Mouse (Mus musculus): ENCODE data around the gene St6galnac3. TPM values are rescaled to one million over a fixed set of nuclear protein-coding genes. Genes with fewer than 3 reads are reported as not detected.

Gene St6galnac3
- total RNA-seq, 1 experiment from 2014 or later: 17.1 TPM

- ATAC-seq (replicated peaks; ENCODE audit: insufficient number of reproducible peaks, low FRiP score, low TSS enrichment, poor library complexity, severe bottlenecking): no peak
Measured at GRCm38 (mm10) chr3:153567913-153568312, 157.1 kb downstream of the St6galnac3 start.

- ATAC-seq (replicated peaks; ENCODE audit: insufficient number of reproducible peaks, low FRiP score, low TSS enrichment, poor library complexity, severe bottlenecking): no peak
Measured at GRCm38 (mm10) chr3:153567512-153567911, 157.5 kb downstream of the St6galnac3 start.

- ATAC-seq (replicated peaks; ENCODE audit: insufficient number of reproducible peaks, low FRiP score, low TSS enrichment, poor library complexity, severe bottlenecking): 0 out of 2 replicates have a peak, but pooled peaks have one; percentile 50
Measured at GRCm38 (mm10) chr3:153566100-153566499, 158.9 kb downstream of the St6galnac3 start.

GRCm38 (mm10) chr3:153560897-153561296 is 164.1 kb downstream of the St6galnac3 start:
- ATAC-seq (replicated peaks; ENCODE audit: insufficient number of reproducible peaks, low FRiP score, low TSS enrichment, poor library complexity, severe bottlenecking): no peak

- no peak for ATAC-seq (replicated peaks; ENCODE audit: insufficient number of reproducible peaks, low FRiP score, low TSS enrichment, poor library complexity, severe bottlenecking)
Measured at GRCm38 (mm10) chr3:153559586-153559985, 165.4 kb downstream of the St6galnac3 start.

- no peak for ATAC-seq (replicated peaks; ENCODE audit: insufficient number of reproducible peaks, low FRiP score, low TSS enrichment, poor library complexity, severe bottlenecking)
Measured at GRCm38 (mm10) chr3:153556621-153557020, 168.4 kb downstream of the St6galnac3 start.

GRCm38 (mm10) chr3:153553712-153554111 is 171.3 kb downstream of the St6galnac3 start:
- no peak for ATAC-seq (replicated peaks; ENCODE audit: insufficient number of reproducible peaks, low FRiP score, low TSS enrichment, poor library complexity, severe bottlenecking)

- no peak for ATAC-seq (replicated peaks; ENCODE audit: insufficient number of reproducible peaks, low FRiP score, low TSS enrichment, poor library complexity, severe bottlenecking)
Measured at GRCm38 (mm10) chr3:153553226-153553625, 171.7 kb downstream of the St6galnac3 start.

- ATAC-seq (replicated peaks; ENCODE audit: insufficient number of reproducible peaks, low FRiP score, low TSS enrichment, poor library complexity, severe bottlenecking): no peak
Measured at GRCm38 (mm10) chr3:153546936-153547683, 177.9 kb downstream of the St6galnac3 start.

- no peak for ATAC-seq (replicated peaks; ENCODE audit: insufficient number of reproducible peaks, low FRiP score, low TSS enrichment, poor library complexity, severe bottlenecking)
Measured at GRCm38 (mm10) chr3:153539851-153540250, 185.1 kb downstream of the St6galnac3 start.

- no peak for ATAC-seq (replicated peaks; ENCODE audit: insufficient number of reproducible peaks, low FRiP score, low TSS enrichment, poor library complexity, severe bottlenecking)
Measured at GRCm38 (mm10) chr3:153538396-153538795, 186.6 kb downstream of the St6galnac3 start.

GRCm38 (mm10) chr3:153537435-153537834 is 187.5 kb downstream of the St6galnac3 start:
- ATAC-seq (replicated peaks; ENCODE audit: insufficient number of reproducible peaks, low FRiP score, low TSS enrichment, poor library complexity, severe bottlenecking): no peak

GRCm38 (mm10) chr3:153536260-153536659 is 188.7 kb downstream of the St6galnac3 start:
- ATAC-seq (replicated peaks; ENCODE audit: insufficient number of reproducible peaks, low FRiP score, low TSS enrichment, poor library complexity, severe bottlenecking): no peak

GRCm38 (mm10) chr3:153529174-153529573 is 195.8 kb downstream of the St6galnac3 start:
- ATAC-seq (replicated peaks; ENCODE audit: insufficient number of reproducible peaks, low FRiP score, low TSS enrichment, poor library complexity, severe bottlenecking): no peak

- ATAC-seq (replicated peaks; ENCODE audit: insufficient number of reproducible peaks, low FRiP score, low TSS enrichment, poor library complexity, severe bottlenecking): no peak
Measured at GRCm38 (mm10) chr3:153525151-153525768, 199.7 kb downstream of the St6galnac3 start.

GRCm38 (mm10) chr3:153516848-153517247 is 208.1 kb downstream of the St6galnac3 start:
- ATAC-seq (replicated peaks; ENCODE audit: insufficient number of reproducible peaks, low FRiP score, low TSS enrichment, poor library complexity, severe bottlenecking): no peak

GRCm38 (mm10) chr3:153513501-153514060 is 211.4 kb downstream of the St6galnac3 start:
- ATAC-seq (replicated peaks; ENCODE audit: insufficient number of reproducible peaks, low FRiP score, low TSS enrichment, poor library complexity, severe bottlenecking): no peak

GRCm38 (mm10) chr3:153512545-153512944 is 212.4 kb downstream of the St6galnac3 start:
- ATAC-seq (replicated peaks; ENCODE audit: insufficient number of reproducible peaks, low FRiP score, low TSS enrichment, poor library complexity, severe bottlenecking): no peak

- no peak for ATAC-seq (replicated peaks; ENCODE audit: insufficient number of reproducible peaks, low FRiP score, low TSS enrichment, poor library complexity, severe bottlenecking)
Measured at GRCm38 (mm10) chr3:153511151-153511580, 213.8 kb downstream of the St6galnac3 start.

Measured in monocyte, adult 5-6 weeks (primary cell).